Mouse (Mus musculus): ENCODE results near the gene Mast4. TPM values are rescaled to one million over a fixed set of nuclear protein-coding genes. Genes with fewer than 3 reads are reported as not detected.

Mast4 gene
- total and polyA plus RNA-seq, 3 experiments = 2.7 to 7.0 TPM; not detected in 1

DNA sequence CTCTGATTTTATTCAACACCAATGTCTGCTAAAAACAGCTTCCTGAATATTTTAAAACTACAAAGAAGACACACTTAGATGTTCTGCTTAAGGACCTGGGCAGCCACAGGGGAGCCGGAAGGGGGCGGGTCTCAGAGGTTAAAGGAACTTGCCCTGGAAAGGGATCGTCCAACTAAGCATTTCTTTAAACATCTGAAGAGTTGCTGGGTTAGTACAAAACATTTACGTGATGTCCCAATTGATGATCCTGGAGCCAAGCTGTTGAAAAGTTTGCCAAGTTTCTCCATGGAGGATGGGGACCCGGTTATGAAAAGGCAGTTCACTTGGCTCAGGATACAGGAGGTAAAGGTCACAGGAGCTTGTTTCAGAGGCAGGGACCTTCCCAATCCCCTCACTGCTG lies 48.5 kb downstream of the Mast4 start:
- H3K79me2 ChIP-seq (ENCODE audit: control insufficient read depth, insufficient read depth, low read length, poor library complexity) = no peaks in the 10 kb centered on the region
- H3K27ac ChIP-seq (ENCODE audit: control insufficient read depth, low read depth, low read length) = no peak overlapping the region
- H3K4me1 ChIP-seq (ENCODE audit: control insufficient read depth in 1 of 2, insufficient read depth in 2 of 2, low read length in 2 of 2) = no peaks in the 10 kb centered on the region
- no peaks in the 10 kb centered on the region for H3K9me3 ChIP-seq (replicated peaks; ENCODE audit: insufficient read depth, low read length)
- H3K27me3 ChIP-seq (ENCODE audit: control insufficient read depth in 1 of 2, insufficient read depth in 2 of 2, low read length in 2 of 2) = no peaks in the 10 kb centered on the region
- no peak overlapping the region for H3K4me3 ChIP-seq (ENCODE audit: control insufficient read depth in 1 of 2, insufficient read depth in 1 of 2, low read depth in 2 of 2, low read length in 2 of 2)
- no peak overlapping the region for H3K9ac ChIP-seq (ENCODE audit: control insufficient read depth, low read depth, low read length, poor library complexity, severe bottlenecking)
- no peaks in the 10 kb centered on the region for H3K36me3 ChIP-seq (ENCODE audit: control insufficient read depth in 1 of 2, insufficient read depth in 2 of 2, low read length in 2 of 2)
- DNase-seq (ENCODE audit: low read depth, low spot score) = no peak
- TF ChIP-seq TCF12 (IDR thresholded peaks at IDR 0.05; ENCODE audit: low read depth, low read length) (no peak), RAD21 (IDR thresholded peaks at IDR 0.05; ENCODE audit: low read depth, low read length) (no peak), POLR2AphosphoS5 (IDR thresholded peaks at IDR 0.05; ENCODE audit: borderline replicate concordance, low read depth, low read length) (no peak), ZMIZ1 (IDR thresholded peaks at IDR 0.05; ENCODE audit: low read depth, low read length) (no peak), BHLHE40 (IDR thresholded peaks at IDR 0.05; ENCODE audit: borderline replicate concordance, low read depth, low read length) (no peak), NRF1 (IDR thresholded peaks at IDR 0.05; ENCODE audit: insufficient read depth, low read depth, low read length, poor library complexity, severe bottlenecking) (no peak), CHD1 (IDR thresholded peaks at IDR 0.05; ENCODE audit: low read depth, low read length) (no peak), TBP (IDR thresholded peaks at IDR 0.05; ENCODE audit: low read depth, low read length) (no peak), HCFC1 (IDR thresholded peaks at IDR 0.05; ENCODE audit: low read depth, low read length) (no peak), GABPA (IDR thresholded peaks at IDR 0.05; ENCODE audit: low read depth, low read length) (no peak), KAT2A (conservative IDR thresholded peaks at IDR 0.05; ENCODE audit: low read depth, low read length) (no peak), GATA1 (IDR thresholded peaks at IDR 0.05; ENCODE audit: low read depth, low read length) (no peak), USF2 (IDR thresholded peaks at IDR 0.05; ENCODE audit: borderline replicate concordance in 1 of 2, insufficient read depth in 1 of 2, low read depth in 1 of 2, low read length in 2 of 2) (no peak), MYB (IDR thresholded peaks at IDR 0.05; ENCODE audit: low read depth, low read length) (no peak)

GRCm38 (mm10) chr13:103285036-103285435 lies 49.3 kb downstream of the Mast4 start:
- Histone ChIP-seq H3K9me3 (replicated peaks; ENCODE audit: insufficient read depth, low read length) (no peaks in the 10 kb centered on the region), H3K4me1 (ENCODE audit: control insufficient read depth in 1 of 2, insufficient read depth in 2 of 2, low read length in 2 of 2) (no peaks in the 10 kb centered on the region), H3K9ac (ENCODE audit: control insufficient read depth, low read depth, low read length, poor library complexity, severe bottlenecking) (no peak overlapping the region), H3K27ac (ENCODE audit: control insufficient read depth, low read depth, low read length) (no peak overlapping the region), H3K36me3 (ENCODE audit: control insufficient read depth in 1 of 2, insufficient read depth in 2 of 2, low read length in 2 of 2) (no peaks in the 10 kb centered on the region), H3K79me2 (ENCODE audit: control insufficient read depth, insufficient read depth, low read length, poor library complexity) (no peaks in the 10 kb centered on the region), H3K27me3 (ENCODE audit: control insufficient read depth in 1 of 2, insufficient read depth in 2 of 2, low read length in 2 of 2) (no peaks in the 10 kb centered on the region), H3K4me3 (ENCODE audit: control insufficient read depth in 1 of 2, insufficient read depth in 1 of 2, low read depth in 2 of 2, low read length in 2 of 2) (no peak overlapping the region)
- no peak for TF ChIP-seq GATA1 (IDR thresholded peaks at IDR 0.05; ENCODE audit: low read depth, low read length)
- TF ChIP-seq SIN3A (IDR thresholded peaks at IDR 0.05; ENCODE audit: low read length) = no peak
- TF ChIP-seq TCF12 (IDR thresholded peaks at IDR 0.05; ENCODE audit: low read depth, low read length) = no peak
- no peak for TF ChIP-seq RAD21 (IDR thresholded peaks at IDR 0.05; ENCODE audit: low read depth, low read length)
- no peak for TF ChIP-seq RCOR1 (IDR thresholded peaks at IDR 0.05; ENCODE audit: low read depth, low read length)
- TF ChIP-seq CHD1 (IDR thresholded peaks at IDR 0.05; ENCODE audit: low read depth, low read length) = no peak
- TF ChIP-seq MXI1 (IDR thresholded peaks at IDR 0.05; ENCODE audit: low read depth, low read length) = no peak
- no peak for TF ChIP-seq HCFC1 (IDR thresholded peaks at IDR 0.05; ENCODE audit: low read depth, low read length)
- no peak for TF ChIP-seq MAZ (IDR thresholded peaks at IDR 0.05; ENCODE audit: low read depth, low read length)
- no peak for TF ChIP-seq MYB (IDR thresholded peaks at IDR 0.05; ENCODE audit: low read depth, low read length)
- DNase-seq (ENCODE audit: low read depth, low spot score) = no peak

Data from MEL (cell line).